Mouse (Mus musculus) heart, embryonic 12.5 days (tissue): ENCODE results near the gene Nif3l1. TPM values are rescaled to one million over a fixed set of nuclear protein-coding genes. Genes with fewer than 3 reads are reported as not detected.
A peak's percentile ranks its signal among the peaks of the same experiment; 100 is the strongest.

ENCODE experiments used
- ATAC-seq: fragments of 200-750 bp; cut with Nextera tagmentation; 2 replicates; pipeline ENCODE4 v1.8.0; 2017; ENCODE audit warnings: moderate TSS enrichment, moderate library complexity; ENCODE audit not compliant: insufficient number of reproducible peaks, low FRiP score
- H3K27ac ChIP-seq: fragments of 300-500 bp; sonication (generic); 2 replicates; pipeline ENCODE4 v1.5.1; 2016; ENCODE audit warnings: mild to moderate bottlenecking, moderate library complexity; ENCODE audit not compliant: poor library complexity, severe bottlenecking
- H3K27me3 ChIP-seq: fragments of 300-500 bp; sonication (generic); replicated peaks from 2 replicates; pipeline ENCODE4 v1.6.1; 2016; ENCODE audit warnings: mild to moderate bottlenecking, moderate library complexity
- H3K36me3 ChIP-seq: fragments of 300-500 bp; sonication (generic); 2 replicates; pipeline ENCODE4 v1.6.1; 2016; ENCODE audit warnings: mild to moderate bottlenecking, moderate library complexity
- H3K4me1 ChIP-seq: fragments of 300-500 bp; sonication (generic); replicated peaks from 2 replicates; pipeline ENCODE4 v1.6.1; 2016; ENCODE audit warnings: mild to moderate bottlenecking
- H3K4me2 ChIP-seq: fragments of 300-500 bp; sonication (generic); 2 replicates; pipeline ENCODE4 v1.6.1; 2016; ENCODE audit warnings: mild to moderate bottlenecking, moderate library complexity
- H3K4me3 ChIP-seq: fragments of 300-500 bp; sonication (generic); 2 replicates; pipeline ENCODE4 v1.5.1; 2016; ENCODE audit warnings: mild to moderate bottlenecking
- H3K9ac ChIP-seq: fragments of 300-500 bp; sonication (generic); 2 replicates; pipeline ENCODE4 v1.6.1; 2016; ENCODE audit warnings: mild to moderate bottlenecking, moderate library complexity
- H3K9me3 ChIP-seq: fragments of 300-500 bp; sonication (generic); replicated peaks from 2 replicates; pipeline ENCODE4 v1.6.1; 2016; ENCODE audit warnings: mild to moderate bottlenecking, moderate library complexity
- WGBS: fragments of 180-500 bp; shearing (Covaris S2); methylation state at CpG from one replicate; pipeline ENCODE4 v1.1.7; 2016; 5-methylcytosine and 5-hydroxymethylcytosine counted together
- polyA plus RNA-seq: library from polyadenylated mRNA; unstranded; fragments of >200 nt; fragmentation: Nextera tagmentation; extraction: Ambion mirVana; gene quantifications from 2 replicates; pipeline ENCODE4 v1.2.1, GENCODE M21; 2016

The Nif3l1 gene
- 29.0 and 29.2 TPM in 2 replicates for polyA plus RNA-seq

DNA sequence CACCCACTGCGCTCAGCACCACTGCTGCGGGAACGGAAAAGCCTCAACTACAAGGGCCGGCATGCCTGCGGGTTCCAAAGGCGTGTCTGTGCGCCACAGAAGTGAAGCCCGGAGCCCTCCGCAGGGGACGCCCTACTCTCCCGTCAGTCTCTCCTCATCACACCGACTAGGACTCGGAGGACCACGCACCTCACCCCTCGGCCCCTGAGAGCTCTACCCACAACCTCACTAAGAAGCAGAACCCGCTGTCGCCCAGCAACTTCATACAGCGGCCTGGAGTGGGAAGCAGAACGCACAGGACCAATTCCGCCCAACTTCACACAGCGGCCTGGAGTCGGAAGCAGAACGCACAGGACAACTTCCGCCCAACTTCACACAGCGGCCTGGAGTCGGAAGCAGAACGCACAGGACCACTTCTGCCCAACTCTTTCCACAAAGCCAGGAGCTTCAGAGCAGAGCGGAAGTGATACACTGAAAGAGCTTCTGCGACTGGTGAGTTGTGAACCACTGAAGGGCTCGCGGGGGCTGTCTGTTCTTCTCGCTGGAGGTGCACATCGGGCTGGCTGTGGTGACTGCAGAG lies at the start of gene Nif3l1, which contains the start of gene Ppil3:
Gene Nif3l1, plus strand, starts transcription at position 9 of the 580 bp plus-strand sequence.
Gene Ppil3, minus strand, starts transcription at position 344 of the 580 bp plus-strand sequence.
- peak within 1 kb of the TSS; percentile 90 for H3K27ac ChIP-seq
- WGBS = under 1% methylated on average over 33 of the region's 33 CpGs
- no peaks in the 10 kb centered on the region for H3K27me3 ChIP-seq
- H3K4me1 ChIP-seq = peaks cover 25% of the 10 kb centered on the region
- H3K9ac ChIP-seq = peak within 1 kb of the TSS; percentile 85
- peaks cover 40% of the 10 kb centered on the region for H3K36me3 ChIP-seq
- ATAC-seq = peak; percentile 89
- H3K4me3 ChIP-seq = peak within 1 kb of the TSS; percentile 64
- peak within 1 kb of the TSS; percentile 81 for H3K4me2 ChIP-seq
- H3K9me3 ChIP-seq = no peaks in the 10 kb centered on the region

DNA sequence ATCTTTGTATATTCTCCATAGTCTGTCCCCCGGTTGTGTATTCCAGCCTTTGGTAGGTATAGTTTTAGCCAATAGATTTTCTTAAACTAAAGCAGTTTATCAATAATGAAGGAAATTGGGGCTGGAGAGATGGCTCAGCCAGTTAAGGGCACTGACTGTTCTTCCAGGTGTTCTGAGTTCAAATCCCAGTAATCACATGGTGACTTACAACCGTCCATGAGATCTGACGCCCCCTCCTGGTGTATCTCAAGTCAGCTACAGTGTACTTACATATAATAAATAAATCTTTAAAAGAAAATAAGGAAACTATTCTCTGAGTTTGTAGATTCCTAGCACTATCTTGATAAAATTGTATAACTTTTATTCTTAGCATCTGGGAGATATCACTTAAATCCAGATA lies 49.6 kb upstream of the Nif3l1 start:
- Histone ChIP-seq H3K4me1 (peaks cover 11% of the 10 kb centered on the region), H3K4me2 (no peak overlapping the region), H3K4me3 (no peak overlapping the region), H3K36me3 (peaks cover 51% of the 10 kb centered on the region), H3K27me3 (no peaks in the 10 kb centered on the region), H3K9ac (no peak overlapping the region), H3K9me3 (0 out of 2 replicates have a peak, but pooled peaks cover 2% of the 10 kb centered on the region), H3K27ac (no peak overlapping the region)
- 93% methylated on average over 3 of the region's 3 CpGs for WGBS
- no peak for ATAC-seq

DNA sequence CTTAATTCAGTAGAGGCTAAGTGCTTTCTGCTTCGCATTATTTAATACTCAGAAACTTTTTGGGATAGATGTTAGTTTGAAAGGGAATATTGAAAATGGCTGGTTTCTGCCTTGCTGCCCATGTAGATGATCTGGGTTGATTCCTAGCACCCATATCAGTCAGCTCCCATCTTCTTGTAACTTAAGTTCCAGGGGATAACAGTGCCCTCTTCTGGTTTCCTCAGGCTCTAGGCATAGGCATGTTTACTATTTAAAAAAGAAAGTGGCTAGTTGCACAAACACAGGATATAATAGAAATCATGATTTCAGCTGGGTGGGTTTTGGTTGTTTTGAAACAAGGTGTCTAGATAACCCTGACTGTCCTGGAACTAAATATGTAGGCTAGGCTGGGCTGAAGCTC lies 48.8 kb upstream of the Nif3l1 start:
- ATAC-seq = no peak
- WGBS = 90% methylated on average over 1 of the region's 1 CpGs
- peaks cover 59% of the 10 kb centered on the region for H3K36me3 ChIP-seq

DNA sequence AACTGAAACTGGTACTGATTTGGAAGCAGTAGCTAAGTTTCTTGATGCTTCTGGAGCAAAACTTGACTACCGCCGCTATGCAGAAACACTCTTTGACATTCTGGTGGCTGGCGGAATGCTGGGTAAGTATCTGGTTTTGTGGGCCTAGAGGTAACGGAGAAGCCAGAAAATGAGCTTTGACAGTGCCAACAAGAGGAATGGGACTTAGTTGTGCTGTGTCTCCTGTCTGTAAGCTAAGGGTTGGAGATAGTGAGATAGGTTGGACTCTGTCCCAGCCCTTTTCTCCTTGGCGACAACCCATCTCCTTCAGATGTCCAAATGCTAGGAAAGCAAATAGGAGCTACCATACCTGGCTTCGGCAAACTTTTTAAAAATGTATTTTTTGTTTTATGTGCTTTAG lies 47.2 kb upstream of the Nif3l1 start:
- Histone ChIP-seq H3K4me1 (peaks cover 2% of the 10 kb centered on the region; the same call in 1 of the 2 replicates), H3K27me3 (no peaks in the 10 kb centered on the region), H3K4me2 (no peak overlapping the region), H3K27ac (no peak overlapping the region), H3K9me3 (0 out of 2 replicates have a peak, but pooled peaks cover 2% of the 10 kb centered on the region), H3K36me3 (peaks cover 73% of the 10 kb centered on the region), H3K4me3 (no peak overlapping the region), H3K9ac (no peak overlapping the region)
- no peak for ATAC-seq
- 88% methylated on average over 6 of the region's 6 CpGs for WGBS

More for the DNA sequence above, 48.8 kb upstream of the Nif3l1 start:
- H3K4me1 ChIP-seq = peaks cover 10% of the 10 kb centered on the region
- H3K27me3 ChIP-seq = no peaks in the 10 kb centered on the region
- H3K4me2 ChIP-seq = no peak overlapping the region
- 0 out of 2 replicates have a peak, but pooled peaks cover 2% of the 10 kb centered on the region for H3K9me3 ChIP-seq
- H3K9ac ChIP-seq = no peak overlapping the region
- no peak overlapping the region for H3K27ac ChIP-seq
- no peak overlapping the region for H3K4me3 ChIP-seq

DNA sequence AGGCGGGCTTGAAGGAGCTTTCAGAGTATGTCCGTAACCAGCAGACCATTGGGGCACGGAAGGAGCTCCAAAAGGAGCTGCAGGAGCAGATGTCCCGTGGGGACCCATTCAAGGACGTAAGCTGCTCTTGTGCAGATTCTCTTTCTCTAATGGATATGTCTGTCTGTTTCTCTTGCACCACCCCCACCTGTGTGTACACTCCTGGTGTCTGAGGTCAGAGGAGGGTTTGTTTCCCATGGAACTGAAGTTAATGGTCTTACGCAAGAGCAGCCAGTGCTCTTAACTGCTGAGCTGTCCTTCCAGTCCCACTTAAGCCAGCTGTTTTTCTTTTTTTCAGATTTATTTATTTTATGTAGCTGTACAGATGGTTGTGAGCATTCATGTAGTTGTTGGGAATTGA lies 43.6 kb upstream of the Nif3l1 start:
- ATAC-seq = no peak
- Histone ChIP-seq H3K4me2 (no peak overlapping the region), H3K4me3 (no peak overlapping the region), H3K27me3 (no peaks in the 10 kb centered on the region), H3K27ac (no peak overlapping the region), H3K36me3 (peaks cover 79% of the 10 kb centered on the region), H3K4me1 (no peaks in the 10 kb centered on the region), H3K9ac (no peak overlapping the region), H3K9me3 (no peaks in the 10 kb centered on the region)
- 91% methylated on average over 6 of the region's 6 CpGs for WGBS

DNA sequence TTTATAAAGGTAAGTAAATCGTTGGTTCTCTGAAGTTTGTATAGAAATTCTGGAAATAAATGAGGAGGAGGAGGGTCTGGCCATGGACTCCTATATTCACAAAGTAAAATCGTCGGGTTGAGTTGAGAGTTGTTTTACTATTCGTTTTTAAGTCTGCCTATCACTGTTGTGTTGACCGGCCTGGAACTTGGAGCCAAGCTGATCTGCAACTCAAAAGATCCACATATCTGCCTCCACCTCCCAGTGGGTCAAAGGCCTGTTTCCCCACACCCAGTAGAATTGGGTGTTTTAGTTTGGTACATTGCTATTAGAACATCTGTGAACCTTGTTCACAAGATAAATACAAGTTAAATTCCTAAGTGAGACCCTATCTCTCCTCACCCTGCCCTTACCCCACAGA lies 41.2 kb upstream of the Nif3l1 start:
- H3K4me1 ChIP-seq = no peaks in the 10 kb centered on the region
- no peak for ATAC-seq
- no peaks in the 10 kb centered on the region for H3K27me3 ChIP-seq
- H3K9ac ChIP-seq = no peak overlapping the region
- H3K4me2 ChIP-seq = no peak overlapping the region
- 94% methylated on average over 5 of the region's 5 CpGs for WGBS
- no peak overlapping the region for H3K27ac ChIP-seq
- H3K36me3 ChIP-seq = peaks cover 71% of the 10 kb centered on the region
- H3K9me3 ChIP-seq = no peaks in the 10 kb centered on the region
- H3K4me3 ChIP-seq = no peak overlapping the region

DNA sequence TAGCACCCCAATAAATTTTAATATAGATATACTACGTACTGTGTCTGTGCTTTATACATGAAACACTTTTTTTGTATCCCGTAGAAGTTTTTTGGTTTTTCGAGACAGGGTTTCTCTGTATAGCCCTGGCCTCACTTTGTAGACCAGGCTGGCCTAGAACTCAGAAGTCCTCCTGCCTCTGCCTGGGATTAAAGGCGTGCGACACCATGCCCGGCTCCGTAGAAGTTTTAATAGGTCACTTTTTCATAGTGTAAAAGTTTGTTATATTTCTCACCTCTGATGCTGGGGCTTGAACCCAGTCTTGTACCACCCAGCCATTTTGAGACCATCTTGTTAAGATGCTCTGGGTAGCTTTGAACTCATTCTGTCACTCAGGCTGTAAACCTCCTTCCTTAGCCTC lies 37.6 kb upstream of the Nif3l1 start:
- Histone ChIP-seq H3K27me3 (no peaks in the 10 kb centered on the region), H3K9me3 (no peaks in the 10 kb centered on the region), H3K4me2 (no peak overlapping the region), H3K4me1 (no peaks in the 10 kb centered on the region), H3K9ac (no peak overlapping the region), H3K36me3 (peaks cover 69% of the 10 kb centered on the region), H3K4me3 (no peak overlapping the region), H3K27ac (no peak overlapping the region)
- no peak for ATAC-seq
- 93% methylated on average over 7 of the region's 7 CpGs for WGBS

DNA sequence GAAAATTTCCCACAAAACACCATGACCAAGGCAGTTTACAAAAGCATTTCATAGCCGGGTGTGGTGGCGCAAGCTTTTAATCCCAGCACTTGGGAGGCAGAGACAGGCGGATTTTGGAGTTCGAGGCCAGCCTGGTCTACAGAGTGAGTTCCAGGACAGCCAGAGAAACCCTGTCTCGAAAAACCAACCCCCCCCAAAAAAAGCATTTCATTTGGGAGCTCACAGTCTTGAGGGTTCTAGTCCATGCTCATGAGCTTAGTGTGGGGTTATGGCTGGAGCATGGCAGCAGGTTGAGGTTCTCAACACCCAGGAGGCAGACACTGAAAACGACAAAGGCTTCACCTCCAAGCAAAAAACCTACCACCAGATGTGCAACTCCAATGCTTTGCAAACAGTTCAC lies 36.8 kb upstream of the Nif3l1 start:
- Histone ChIP-seq H3K36me3 (peaks cover 69% of the 10 kb centered on the region), H3K9ac (no peak overlapping the region), H3K9me3 (no peaks in the 10 kb centered on the region), H3K27ac (no peak overlapping the region), H3K4me2 (no peak overlapping the region), H3K4me1 (no peaks in the 10 kb centered on the region), H3K4me3 (no peak overlapping the region), H3K27me3 (no peaks in the 10 kb centered on the region)
- no peak for ATAC-seq
- WGBS = 85% methylated on average over 6 of the region's 6 CpGs

DNA sequence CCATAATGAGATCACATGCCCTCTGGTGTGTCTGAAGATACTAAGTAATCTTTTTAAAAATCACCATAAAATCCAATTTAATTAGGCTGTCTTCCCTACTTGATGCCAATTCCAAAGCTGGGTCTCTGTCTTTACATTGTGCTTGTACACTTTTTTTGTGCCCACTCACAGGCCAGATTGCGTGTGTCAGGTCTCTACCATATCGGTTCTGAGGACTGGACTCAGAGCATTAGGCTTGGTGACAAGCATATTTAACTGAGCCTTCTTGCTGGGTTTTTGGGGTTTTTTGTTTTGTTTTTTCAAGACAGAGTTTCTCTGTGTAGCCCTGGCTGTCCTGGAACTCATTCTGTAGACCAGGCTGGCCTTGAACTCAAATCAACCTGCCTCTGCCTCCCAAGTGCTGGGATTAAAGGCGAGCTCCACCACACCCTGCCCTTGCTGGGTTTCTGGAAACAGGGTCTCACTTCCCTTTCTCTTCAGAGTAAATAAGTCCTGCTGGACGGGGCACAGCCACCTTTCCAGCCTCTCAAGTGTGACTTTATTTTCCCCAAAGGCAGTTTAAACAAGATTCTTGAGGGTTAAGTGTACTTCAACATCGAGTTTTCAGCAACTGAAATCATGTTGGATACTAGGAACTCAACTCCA lies 35.3 kb upstream of the Nif3l1 start:
- H3K4me1 ChIP-seq = no peaks in the 10 kb centered on the region
- H3K27me3 ChIP-seq = no peaks in the 10 kb centered on the region
- H3K36me3 ChIP-seq = peaks cover 70% of the 10 kb centered on the region
- H3K4me2 ChIP-seq = no peak overlapping the region
- no peaks in the 10 kb centered on the region for H3K9me3 ChIP-seq
- no peak overlapping the region for H3K9ac ChIP-seq
- no peak overlapping the region for H3K27ac ChIP-seq
- WGBS = 82% methylated on average over 5 of the region's 5 CpGs
- ATAC-seq = no peak
- H3K4me3 ChIP-seq = no peak overlapping the region

DNA sequence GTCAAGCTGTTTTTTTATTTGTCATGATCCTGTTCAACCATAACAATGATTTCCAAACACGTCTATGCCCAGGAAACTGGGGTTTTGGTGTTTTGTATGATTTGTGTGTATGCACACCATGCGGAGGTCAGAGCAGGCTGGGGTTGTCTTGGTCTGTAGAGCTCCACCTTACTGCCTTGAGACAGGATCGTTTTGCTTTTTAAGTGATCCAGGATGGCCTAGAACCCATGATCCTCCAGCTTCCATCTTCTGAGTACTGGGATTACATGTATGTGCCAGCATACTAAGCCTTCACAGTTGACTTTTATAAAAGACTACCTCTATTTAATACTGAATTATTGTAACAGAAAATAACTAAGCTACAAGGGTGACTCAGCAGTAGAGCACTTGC lies 34.8 kb upstream of the Nif3l1 start:
- Histone ChIP-seq H3K9ac (no peak overlapping the region), H3K4me2 (no peak overlapping the region), H3K36me3 (peaks cover 75% of the 10 kb centered on the region), H3K4me1 (no peaks in the 10 kb centered on the region), H3K9me3 (no peaks in the 10 kb centered on the region), H3K27ac (no peak overlapping the region), H3K27me3 (no peaks in the 10 kb centered on the region), H3K4me3 (no peak overlapping the region)
- WGBS = 82% methylated on average over 3 of the region's 3 CpGs
- no peak for ATAC-seq

DNA sequence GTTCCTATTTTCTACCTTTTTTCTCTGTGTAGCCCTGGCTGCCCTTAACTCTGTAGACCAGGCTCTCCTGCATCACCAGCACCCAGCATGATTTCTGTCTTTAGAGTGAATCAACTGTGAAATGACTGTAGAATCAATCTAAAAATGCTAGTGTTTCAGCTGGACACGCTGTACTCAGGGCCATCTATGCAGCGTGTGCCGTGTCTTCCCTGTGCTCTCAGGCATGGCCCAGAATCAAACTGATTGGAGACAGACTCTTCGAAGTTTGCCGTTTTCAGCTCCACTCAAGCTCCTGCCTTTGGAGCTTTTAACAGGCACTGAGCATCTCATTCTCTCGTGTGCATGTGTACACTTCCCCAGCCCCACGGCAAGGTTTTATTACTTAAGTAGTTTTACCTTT lies 34.2 kb upstream of the Nif3l1 start:
- Histone ChIP-seq H3K9me3 (no peaks in the 10 kb centered on the region), H3K4me3 (no peak overlapping the region), H3K4me1 (no peaks in the 10 kb centered on the region), H3K9ac (no peak overlapping the region), H3K36me3 (peaks cover 75% of the 10 kb centered on the region), H3K27ac (no peak overlapping the region), H3K27me3 (no peaks in the 10 kb centered on the region), H3K4me2 (no peak overlapping the region)
- 90% methylated on average over 7 of the region's 7 CpGs for WGBS
- ATAC-seq = no peak
